Mouse (Mus musculus) forebrain, embryonic 13.5 days (tissue): ENCODE data around the gene Patz1. TPM values are rescaled to one million over a fixed set of nuclear protein-coding genes. Genes with fewer than 3 reads are reported as not detected.

Source experiments
- ATAC-seq: fragments of 200-750 bp; cut with Nextera tagmentation; 2 replicates; pipeline ENCODE4 v1.8.0; 2017
- H3K27ac ChIP-seq: fragments of 300-500 bp; sonication (generic); 2 replicates; pipeline ENCODE4 v1.5.1; 2015; ENCODE audit warnings: inconsistent platforms, mild to moderate bottlenecking, moderate library complexity
- H3K27me3 ChIP-seq: fragments of 300-500 bp; sonication (generic); 2 replicates; pipeline ENCODE4 v1.6.1; 2015; ENCODE audit warnings: mild to moderate bottlenecking, inconsistent platforms
- H3K36me3 ChIP-seq: fragments of 300-500 bp; sonication (generic); 2 replicates; pipeline ENCODE4 v1.6.1; 2015; ENCODE audit warnings: mild to moderate bottlenecking, inconsistent platforms; ENCODE audit not compliant: poor library complexity, severe bottlenecking
- H3K4me1 ChIP-seq: fragments of 300-500 bp; sonication (generic); 2 replicates; pipeline ENCODE4 v1.6.1; 2015; ENCODE audit warnings: inconsistent platforms
- H3K4me2 ChIP-seq: fragments of 300-500 bp; sonication (generic); 2 replicates; pipeline ENCODE4 v1.6.1; 2015; ENCODE audit warnings: inconsistent platforms, mild to moderate bottlenecking, moderate library complexity
- H3K4me3 ChIP-seq: fragments of 300-500 bp; sonication (generic); 2 replicates; pipeline ENCODE4 v1.5.1; 2015; ENCODE audit warnings: mild to moderate bottlenecking, inconsistent platforms
- H3K9ac ChIP-seq: fragments of 300-500 bp; sonication (generic); 2 replicates; pipeline ENCODE4 v1.6.1; 2015; ENCODE audit warnings: mild to moderate bottlenecking, inconsistent platforms
- H3K9me3 ChIP-seq: fragments of 300-500 bp; sonication (generic); replicated peaks from 2 replicates; pipeline ENCODE4 v1.6.1; 2016; ENCODE audit warnings: inconsistent platforms
- WGBS: fragments of 180-500 bp; shearing (Covaris S2); methylation state at CpG from one replicate; pipeline ENCODE4 v1.1.7; 2015; 5-methylcytosine and 5-hydroxymethylcytosine counted together
- polyA plus RNA-seq: library from polyadenylated mRNA; unstranded; fragments of >200 nt; fragmentation: Nextera tagmentation; extraction: Ambion mirVana; gene quantifications from 2 replicates; pipeline ENCODE4 v1.2.1, GENCODE M21; 2015

Patz1 gene
- polyA plus RNA-seq, 1 experiment from 2014 or later, result 77.6 TPM

- Histone ChIP-seq H3K36me3 (peaks cover 70% of the 10 kb centered on the region), H3K4me2 (no peak overlapping the region), H3K4me3 (no peak overlapping the region), H3K27me3 (no peaks in the 10 kb centered on the region), H3K9me3 (no peaks in the 10 kb centered on the region), H3K9ac (no peak overlapping the region), H3K27ac (no peak overlapping the region), H3K4me1 (no peaks in the 10 kb centered on the region)
- 86% methylated on average over 10 of the region's 10 CpGs for WGBS
- no peak for ATAC-seq
Measured at GRCm38 (mm10) chr11:3311586-3312347, 23.1 kb downstream of the Patz1 start.

DNA sequence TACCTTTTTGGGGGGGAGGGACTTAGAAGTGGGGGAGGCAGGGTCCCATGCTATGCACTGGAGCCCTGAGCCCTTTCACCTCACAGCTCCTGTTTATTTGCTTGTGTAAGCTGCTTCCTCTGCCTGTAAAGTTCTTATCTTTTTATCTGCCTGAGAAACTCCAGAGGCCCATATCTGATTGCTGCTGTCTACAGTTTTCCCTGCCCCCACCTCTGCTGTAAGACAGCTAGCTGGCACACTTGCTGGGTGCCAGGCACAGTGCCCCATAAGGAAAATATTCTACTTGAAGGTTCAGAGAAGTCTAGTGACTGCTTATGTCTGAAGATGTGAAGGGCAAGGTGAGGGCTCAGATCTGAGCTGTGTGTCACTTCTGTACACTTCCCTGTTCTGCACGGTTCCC, 24.6 kb downstream of the Patz1 start:
- 97% methylated on average over 1 of the region's 1 CpGs for WGBS
- no peak for ATAC-seq
- H3K9ac ChIP-seq, result no peak overlapping the region
- H3K4me3 ChIP-seq, result no peak overlapping the region
- no peak overlapping the region for H3K27ac ChIP-seq
- no peaks in the 10 kb centered on the region for H3K9me3 ChIP-seq
- no peaks in the 10 kb centered on the region for H3K4me1 ChIP-seq
- no peaks in the 10 kb centered on the region for H3K27me3 ChIP-seq
- peaks cover 63% of the 10 kb centered on the region for H3K36me3 ChIP-seq
- no peak overlapping the region for H3K4me2 ChIP-seq

DNA sequence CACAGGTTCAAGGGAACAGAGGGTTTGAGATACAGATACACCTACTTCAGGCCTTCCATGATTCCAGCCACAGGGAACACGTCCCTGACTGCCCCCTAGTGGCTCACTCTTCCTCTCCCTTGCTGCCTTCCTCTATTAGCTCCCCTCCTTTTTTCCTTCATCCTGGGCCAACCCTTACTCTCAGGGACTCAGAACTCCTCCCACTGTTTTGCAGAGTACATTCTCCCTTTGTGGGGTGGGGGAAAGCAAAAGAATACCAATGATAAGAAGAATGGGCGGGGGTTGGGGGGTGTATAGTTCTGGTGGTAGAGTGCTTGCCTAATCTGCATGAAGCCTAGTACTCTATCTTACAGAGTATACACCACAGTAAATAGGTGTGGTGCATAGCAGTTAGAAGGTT, 25.5 kb downstream of the Patz1 start:
- Histone ChIP-seq H3K4me3 (no peak overlapping the region), H3K4me1 (no peaks in the 10 kb centered on the region), H3K9me3 (no peaks in the 10 kb centered on the region), H3K27ac (no peak overlapping the region), H3K9ac (no peak overlapping the region), H3K27me3 (no peaks in the 10 kb centered on the region), H3K4me2 (no peak overlapping the region), H3K36me3 (peaks cover 54% of the 10 kb centered on the region)
- 28% methylated on average over 2 of the region's 2 CpGs for WGBS
- ATAC-seq, result peak; percentile 23; the same call in 1 of the 2 replicates

DNA sequence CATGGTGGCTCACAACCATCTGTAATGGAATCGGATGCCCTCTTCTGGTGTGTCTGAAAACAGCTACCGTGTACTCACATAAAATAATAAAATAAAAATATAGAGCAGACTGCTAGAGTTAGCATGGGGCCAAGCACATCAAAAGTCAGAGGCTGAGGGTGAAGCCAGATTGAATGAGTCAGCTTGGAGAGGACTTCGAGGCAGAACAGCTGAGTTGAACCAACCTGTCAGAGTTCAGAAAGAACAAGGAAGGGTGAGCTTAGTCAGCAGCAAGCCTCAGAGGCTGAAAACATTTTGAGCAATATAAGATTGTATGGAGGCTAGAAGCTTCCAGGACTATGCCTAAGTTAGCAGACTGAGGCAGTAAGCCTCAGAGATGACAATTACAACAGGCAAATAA, 29.6 kb downstream of the Patz1 start:
- Histone ChIP-seq H3K9ac (no peak overlapping the region), H3K4me3 (no peak overlapping the region), H3K4me2 (no peak overlapping the region), H3K4me1 (no peaks in the 10 kb centered on the region), H3K27me3 (no peaks in the 10 kb centered on the region), H3K27ac (no peak overlapping the region), H3K36me3 (peaks cover 15% of the 10 kb centered on the region; the same call in 1 of the 2 replicates), H3K9me3 (no peaks in the 10 kb centered on the region)
- no peak for ATAC-seq
- 92% methylated on average over 3 of the region's 3 CpGs for WGBS

DNA sequence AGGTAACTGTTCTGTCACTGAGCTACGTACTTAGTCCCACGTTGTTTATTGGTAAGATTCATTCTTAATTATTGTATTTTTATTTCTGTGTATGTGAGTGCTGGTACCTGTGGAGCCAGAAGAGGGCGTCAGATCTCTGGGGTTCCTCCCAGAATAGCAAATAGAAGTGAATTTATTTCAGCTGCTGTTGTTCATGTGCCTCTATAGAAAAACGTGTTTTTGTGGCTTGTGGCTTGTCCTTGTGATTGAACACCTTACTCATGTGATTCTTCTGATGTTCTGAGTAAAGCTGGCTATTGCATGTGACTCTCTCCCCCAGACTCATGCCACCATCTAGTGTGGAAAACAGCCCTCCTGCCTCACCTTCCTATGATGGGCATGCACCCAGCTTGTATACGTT, 39.6 kb downstream of the Patz1 start:
- Histone ChIP-seq H3K27ac (no peak overlapping the region), H3K4me1 (peaks cover 27% of the 10 kb centered on the region), H3K4me3 (no peak overlapping the region), H3K9me3 (no peaks in the 10 kb centered on the region), H3K4me2 (no peak overlapping the region), H3K27me3 (no peaks in the 10 kb centered on the region), H3K36me3 (no peaks in the 10 kb centered on the region; the same call in 1 of the 2 replicates), H3K9ac (no peak overlapping the region)
- no peak for ATAC-seq
- 83% methylated on average over 5 of the region's 5 CpGs for WGBS

DNA sequence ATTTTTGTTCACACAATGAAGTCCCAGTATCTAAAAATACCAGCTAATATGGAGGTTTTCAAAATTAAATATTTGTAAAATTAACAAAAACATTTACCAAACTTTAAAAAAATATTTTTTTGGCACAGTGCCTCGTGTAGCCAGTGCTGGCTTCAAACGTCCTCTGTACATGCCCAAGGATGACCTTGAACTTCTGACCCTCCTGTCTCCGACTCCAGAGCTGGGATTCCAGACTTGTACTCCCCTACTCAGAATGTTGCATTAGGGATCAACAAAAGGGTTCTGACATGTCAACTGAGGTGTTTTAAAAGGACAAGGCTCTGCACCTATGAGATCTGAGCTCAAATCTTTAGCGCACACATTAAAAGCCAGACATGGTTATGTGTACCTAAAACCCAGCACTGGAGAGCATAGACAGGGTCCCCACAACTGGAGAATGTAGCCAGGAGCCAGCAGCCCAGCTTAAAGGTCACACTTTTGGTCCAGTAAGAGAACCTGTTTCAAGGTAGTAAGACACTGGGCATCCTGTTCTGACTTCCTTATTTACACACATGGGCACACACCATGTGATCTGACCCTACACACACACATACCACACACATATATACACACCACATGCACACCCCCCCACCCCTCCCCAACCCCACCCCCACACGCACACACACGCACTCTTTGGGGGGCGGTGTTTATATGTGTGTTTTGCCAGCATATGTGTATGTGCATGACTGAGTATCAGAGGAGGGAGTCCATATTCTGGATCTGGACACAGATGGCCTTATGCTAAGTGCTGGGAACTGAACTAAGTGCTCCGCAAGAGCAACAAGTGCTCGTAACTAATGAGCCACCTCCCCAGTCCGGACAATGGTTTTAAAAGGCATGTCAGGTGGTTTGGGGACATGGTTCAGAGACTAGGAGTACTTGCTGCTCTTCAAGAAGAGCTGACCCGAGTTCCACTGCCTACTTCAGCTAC, 40.4 kb downstream of the Patz1 start:
- Histone ChIP-seq H3K36me3 (peaks cover 4% of the 10 kb centered on the region; the same call in 1 of the 2 replicates), H3K4me2 (no peak overlapping the region), H3K27me3 (no peaks in the 10 kb centered on the region), H3K9ac (no peak overlapping the region), H3K4me1 (peaks cover 27% of the 10 kb centered on the region), H3K4me3 (no peak overlapping the region), H3K27ac (no peak overlapping the region), H3K9me3 (no peaks in the 10 kb centered on the region)
- ATAC-seq, result no peak
- WGBS, result 83% methylated on average over 11 of the region's 11 CpGs

GRCm38 (mm10) chr11:3329891-3330451, 41.3 kb downstream of the Patz1 start, which contains the start of gene Pik3ip1:
Pik3ip1 (plus strand) TSS chr11:3330401.
- Histone ChIP-seq H3K4me1 (peaks cover 27% of the 10 kb centered on the region), H3K4me3 (peak within 1 kb of the TSS; percentile 55), H3K9me3 (no peaks in the 10 kb centered on the region), H3K27me3 (no peaks in the 10 kb centered on the region), H3K9ac (peak within 1 kb of the TSS; percentile 64), H3K27ac (peak within 1 kb of the TSS; percentile 31), H3K36me3 (peaks cover 13% of the 10 kb centered on the region; the same call in 1 of the 2 replicates), H3K4me2 (peak within 1 kb of the TSS; percentile 98)
- ATAC-seq, result no peak

- H3K4me3 ChIP-seq, result peak overlapping the region; percentile 55
- peaks cover 28% of the 10 kb centered on the region for H3K4me1 ChIP-seq
- peak overlapping the region; percentile 31 for H3K27ac ChIP-seq
- under 1% methylated on average over 9 of the region's 9 CpGs for WGBS
- H3K9me3 ChIP-seq, result no peaks in the 10 kb centered on the region
- H3K9ac ChIP-seq, result peak overlapping the region; percentile 64
- peak overlapping the region; percentile 98 for H3K4me2 ChIP-seq
- ATAC-seq, result peak; percentile 27; the same call in 1 of the 2 replicates
- peaks cover 13% of the 10 kb centered on the region; the same call in 1 of the 2 replicates for H3K36me3 ChIP-seq
- H3K27me3 ChIP-seq, result no peaks in the 10 kb centered on the region
Measured at GRCm38 (mm10) chr11:3330566-3330965, 41.9 kb downstream of the Patz1 start.

DNA sequence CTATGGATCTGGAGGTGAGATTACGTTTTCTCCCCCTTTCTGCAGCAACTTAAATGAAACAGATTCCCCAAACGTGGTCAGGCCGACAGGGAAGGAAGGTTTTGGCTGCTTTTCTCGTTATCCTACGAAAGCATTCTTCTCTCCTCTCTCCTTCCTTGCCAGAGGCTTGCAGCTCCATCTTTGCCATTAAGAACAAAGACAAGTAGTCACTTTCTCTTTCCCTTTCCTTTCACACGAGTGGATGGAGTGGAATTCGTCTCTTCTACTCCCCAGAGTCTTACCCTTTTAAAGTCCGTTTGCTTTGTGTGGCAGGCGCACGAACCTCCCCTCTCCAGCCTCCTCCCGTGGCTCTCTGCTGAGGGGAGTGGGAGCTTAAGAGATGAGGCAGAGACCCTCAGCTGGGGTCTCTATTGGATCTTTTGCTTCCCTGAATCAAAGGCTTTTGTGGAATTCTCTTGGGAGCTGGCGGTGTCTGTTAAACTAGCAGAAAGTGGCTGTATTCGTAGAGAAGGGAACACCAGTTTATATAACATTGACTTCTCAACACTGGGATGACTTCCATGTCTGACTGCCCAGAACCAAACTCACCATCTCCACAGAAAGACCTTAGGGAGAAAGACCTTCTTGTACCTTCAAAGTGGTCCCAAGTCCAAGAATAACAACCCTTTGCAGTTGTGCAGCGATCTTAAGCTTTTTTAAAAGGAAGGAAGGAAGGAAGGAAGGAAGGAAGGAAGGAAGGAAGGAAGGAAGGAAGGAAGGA, 42.5 kb downstream of the Patz1 start:
- 3% methylated on average over 14 of the region's 14 CpGs for WGBS
- Histone ChIP-seq H3K9ac (peak overlapping the region; percentile 64), H3K27ac (peak overlapping the region; percentile 31), H3K9me3 (no peaks in the 10 kb centered on the region), H3K4me3 (peak overlapping the region; percentile 55), H3K4me1 (peaks cover 29% of the 10 kb centered on the region), H3K27me3 (no peaks in the 10 kb centered on the region), H3K4me2 (peak overlapping the region; percentile 98), H3K36me3 (peaks cover 13% of the 10 kb centered on the region; the same call in 1 of the 2 replicates)
- ATAC-seq, result no peak

GRCm38 (mm10) chr11:3331756-3332642, 43.3 kb downstream of the Patz1 start:
- ATAC-seq, result peak; percentile 99
- H3K9me3 ChIP-seq, result no peaks in the 10 kb centered on the region
- under 1% methylated on average over 63 of the region's 75 CpGs for WGBS
- H3K27me3 ChIP-seq, result no peaks in the 10 kb centered on the region
- peak overlapping the region; percentile 98 for H3K4me2 ChIP-seq
- peak overlapping the region; percentile 64 for H3K9ac ChIP-seq
- peak overlapping the region; percentile 55 for H3K4me3 ChIP-seq
- peaks cover 13% of the 10 kb centered on the region; the same call in 1 of the 2 replicates for H3K36me3 ChIP-seq
- peaks cover 34% of the 10 kb centered on the region for H3K4me1 ChIP-seq
- peak overlapping the region; percentile 31; the same call in 1 of the 2 replicates for H3K27ac ChIP-seq
